Mouse (Mus musculus): Measurements from ENCODE around the gene Hnrnpll.

GRCm38 (mm10) chr17:80063840-80064495 lies 1.8 kb upstream of the Hnrnpll start:
- TF ChIP-seq CTCF (IDR thresholded peaks at IDR 0.05; ENCODE audit: control insufficient read depth, insufficient read depth, insufficient read length) (no peak), MYOD1 (IDR thresholded peaks at IDR 0.05; ENCODE audit: control insufficient read depth, insufficient read length, low read depth) (no peak), CEBPB (IDR thresholded peaks at IDR 0.05; ENCODE audit: low read depth) (no peak), FOSL1 (IDR thresholded peaks at IDR 0.05; ENCODE audit: insufficient read depth, low read length, poor library complexity, severe bottlenecking) (no peak), MAX (IDR thresholded peaks at IDR 0.05) (no peak), USF1 (IDR thresholded peaks at IDR 0.05; ENCODE audit: low read depth) (no peak)

Data from C2C12 (cell line).